Mouse (Mus musculus): ENCODE results near the gene 1700012B09Rik.

The 1700012B09Rik gene

DNA sequence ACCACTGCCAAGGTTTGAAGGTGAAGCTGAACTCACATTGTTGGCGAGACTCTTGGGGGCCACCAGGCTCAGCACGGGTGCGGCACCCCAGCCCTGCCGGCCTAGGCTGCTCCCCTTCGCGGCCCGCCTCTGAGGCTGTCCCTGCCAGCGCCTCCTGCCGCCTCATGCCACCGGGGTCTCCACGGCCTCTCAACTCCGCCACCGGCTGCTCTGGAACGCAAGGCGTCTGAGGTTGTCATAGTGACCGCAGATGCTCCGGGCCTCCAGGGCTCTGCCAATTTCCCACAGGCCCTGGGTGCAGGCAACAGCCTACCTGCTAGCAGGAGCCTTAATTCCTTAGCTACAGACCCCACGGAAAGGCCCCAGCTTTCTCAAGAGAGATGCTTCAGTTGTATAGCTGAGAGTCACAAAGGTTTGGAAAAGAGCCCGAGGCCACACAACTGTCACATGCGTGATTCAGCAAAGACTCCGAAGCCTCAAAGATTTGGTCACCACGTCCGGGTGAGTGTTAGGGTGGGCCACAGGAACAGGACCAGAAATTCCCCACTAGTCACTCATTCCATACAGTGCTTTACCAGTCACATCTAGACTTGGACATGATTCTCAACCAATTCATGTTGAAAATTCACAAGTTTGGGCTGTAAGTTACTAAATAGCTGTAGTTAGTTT lies at the start of gene 1700012B09Rik:
Gene 1700012B09Rik, minus strand, starts transcription at position 228 of the 669 bp plus-strand sequence.
- no peak for DNase-seq

DNA sequence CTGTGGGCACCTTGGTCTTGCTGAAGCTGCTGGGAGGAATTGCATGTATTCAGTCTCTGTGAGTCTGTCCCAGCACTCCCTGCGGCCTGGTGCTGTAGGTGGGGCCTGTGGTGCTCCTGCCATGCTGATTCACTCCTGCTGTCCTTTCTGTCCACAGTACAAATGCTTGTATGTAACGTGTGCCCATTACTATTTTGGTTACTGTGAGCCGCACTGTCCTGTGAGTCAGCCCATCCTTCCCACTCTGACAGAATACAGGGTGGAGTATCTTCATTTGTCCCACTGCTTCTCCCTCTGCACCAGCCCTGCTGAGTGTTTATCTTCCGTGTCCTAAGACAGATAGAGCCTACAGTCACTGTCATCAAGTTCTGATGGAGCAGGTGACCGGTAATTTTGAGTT lies 39.3 kb upstream of the 1700012B09Rik start:
- no peak for DNase-seq

DNA sequence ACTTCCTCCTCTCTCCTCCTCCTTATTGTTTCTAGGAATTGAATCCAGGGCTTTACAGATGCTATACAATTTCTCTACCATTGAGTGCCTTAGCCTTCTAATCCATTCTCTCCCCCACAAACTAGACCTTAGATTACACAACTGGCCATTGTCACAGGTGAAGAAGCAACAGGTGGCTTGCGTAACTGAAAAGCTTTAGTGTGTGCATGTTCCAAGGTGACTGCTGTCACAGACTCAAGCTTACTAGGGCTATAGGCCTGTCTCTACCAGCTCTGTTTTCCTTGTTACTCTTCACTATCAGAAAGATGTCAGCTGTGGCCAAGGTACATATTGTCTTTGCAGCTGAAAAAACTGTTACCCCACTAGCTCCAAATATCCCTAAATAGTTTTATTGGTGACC lies 36.0 kb upstream of the 1700012B09Rik start:
- DNase-seq, result no peak

DNA sequence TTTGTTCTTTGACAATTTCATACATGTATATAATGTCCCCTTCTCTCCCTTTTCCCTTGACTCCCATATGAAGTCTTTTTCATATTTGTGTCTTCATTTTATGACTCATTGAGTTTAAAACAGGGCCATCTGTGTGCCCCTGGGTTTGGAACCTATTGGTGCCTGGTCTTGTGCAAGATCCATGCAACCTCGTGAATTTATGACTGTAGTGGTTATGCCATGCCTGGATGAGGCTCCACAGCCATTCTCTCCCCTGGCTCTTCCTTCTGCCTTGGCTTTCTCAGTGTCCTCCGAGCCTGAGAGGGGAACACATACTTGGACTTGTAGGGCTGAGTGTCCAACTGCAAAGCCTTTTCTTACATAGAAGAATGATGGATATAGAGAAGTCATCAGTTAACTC lies 34.9 kb upstream of the 1700012B09Rik start:
- DNase-seq, result no peak

DNA sequence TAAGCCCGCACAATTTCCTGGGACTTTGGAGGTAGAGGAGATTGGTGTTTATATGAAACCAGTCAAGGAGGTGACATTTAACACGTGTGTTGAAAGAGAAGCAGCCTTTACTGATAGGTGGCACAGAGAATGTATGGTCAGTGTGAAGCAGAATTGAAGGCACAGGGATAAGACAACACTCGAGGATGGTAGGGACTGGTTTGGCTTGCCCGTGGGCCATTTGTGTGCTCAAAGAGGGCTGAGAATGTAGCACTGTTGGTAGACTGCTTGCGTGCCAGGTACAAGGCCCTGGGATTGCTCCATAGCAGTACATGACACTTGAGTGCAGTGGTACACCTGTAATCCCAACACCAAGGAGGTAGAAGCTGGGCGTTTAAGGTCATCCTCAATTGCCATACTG lies 16.5 kb upstream of the 1700012B09Rik start:
- no peak for DNase-seq

DNA sequence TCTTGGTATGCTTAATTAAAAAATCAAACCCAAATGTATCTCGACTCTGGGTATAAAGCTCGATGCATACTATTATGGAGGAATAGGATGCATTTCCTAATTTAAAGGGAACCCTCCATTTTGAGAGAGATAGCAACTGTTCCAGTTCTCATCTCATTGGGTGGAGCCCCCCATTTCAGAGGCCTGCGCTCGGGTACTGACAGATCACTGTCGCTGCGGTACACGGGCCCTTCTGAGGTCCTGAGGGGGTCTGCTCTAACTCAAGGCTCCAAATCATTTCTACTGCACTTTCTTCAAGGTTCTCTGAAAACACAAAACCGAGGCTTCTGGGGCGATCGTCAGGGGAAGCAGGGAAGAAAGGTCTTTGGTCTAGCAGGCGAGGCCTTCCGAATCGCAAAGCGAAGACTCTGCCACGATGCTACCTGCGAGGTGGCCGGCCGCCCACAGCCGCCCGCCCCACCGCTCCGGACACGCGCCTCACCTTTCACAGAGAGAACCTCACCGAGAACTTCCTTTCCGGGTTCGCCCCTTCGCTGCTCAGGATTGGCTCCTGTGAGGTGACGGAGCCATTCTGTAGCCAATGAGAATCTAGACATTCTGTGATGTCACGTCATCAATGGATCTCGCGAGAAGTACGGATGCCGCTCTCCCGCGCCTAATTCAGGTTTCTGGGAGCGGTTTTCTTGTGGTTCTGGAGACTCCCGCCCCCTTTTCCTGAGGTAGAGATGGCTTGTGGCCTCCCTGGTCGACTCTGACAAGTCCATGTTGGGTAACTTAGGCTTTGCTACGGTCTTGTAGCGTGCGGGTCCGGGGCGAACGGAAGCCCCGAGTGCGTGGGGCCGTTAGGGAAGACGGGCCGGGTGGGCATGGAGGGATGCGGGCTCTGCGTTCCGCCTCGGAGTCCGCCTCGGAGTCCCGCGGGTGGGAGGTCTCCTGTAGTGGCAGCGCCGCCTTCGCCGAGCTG lies 13.5 kb upstream of the 1700012B09Rik start, which contains the start of the genes Mre11a and Ankrd49:
Gene Mre11a, plus strand, starts transcription at position 616 of the 964 bp plus-strand sequence.
Gene Ankrd49, minus strand, starts transcription at position 818 of the 964 bp plus-strand sequence.
- DNase-seq, result peak; percentile 91 to 92

DNA sequence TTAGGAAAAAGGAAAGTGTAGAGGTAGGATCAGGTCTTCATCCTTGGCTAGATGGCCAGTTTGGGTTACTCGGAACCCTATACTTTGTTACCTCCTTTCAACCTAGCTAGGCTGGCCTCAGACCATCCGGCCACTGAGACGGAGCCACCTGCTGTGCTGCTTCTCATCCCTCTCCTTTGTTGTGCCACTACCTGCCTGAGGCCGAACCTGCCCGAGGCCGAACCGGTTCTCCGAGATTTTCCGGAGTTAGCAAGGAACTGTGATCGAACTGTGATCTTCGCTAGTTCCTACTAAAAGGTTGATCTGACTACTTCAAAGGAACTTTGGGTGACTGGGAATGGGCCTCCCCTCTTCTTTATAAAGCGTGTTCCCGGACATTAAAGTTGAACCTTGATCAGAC lies 7.5 kb upstream of the 1700012B09Rik start:
- no peak for DNase-seq

DNA sequence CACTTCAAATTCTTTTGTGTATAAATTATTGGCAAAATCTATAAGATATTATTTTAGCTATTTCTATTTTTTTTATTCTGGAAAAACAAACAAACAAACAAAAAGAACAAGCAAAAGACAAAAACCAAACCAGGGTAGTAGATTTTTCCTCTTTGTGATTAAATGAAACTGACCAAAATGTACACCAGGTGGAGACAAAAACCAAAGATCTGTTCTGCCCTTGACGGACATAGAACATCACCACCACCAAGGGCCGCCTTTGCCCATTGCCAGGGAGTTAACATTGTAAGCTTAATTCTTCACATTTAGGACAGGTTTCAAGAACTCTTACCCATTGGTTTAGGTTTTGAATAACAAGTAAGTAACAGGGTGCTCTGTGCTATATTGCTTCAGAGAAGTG lies 3.0 kb upstream of the 1700012B09Rik start:
- no peak for DNase-seq

DNA sequence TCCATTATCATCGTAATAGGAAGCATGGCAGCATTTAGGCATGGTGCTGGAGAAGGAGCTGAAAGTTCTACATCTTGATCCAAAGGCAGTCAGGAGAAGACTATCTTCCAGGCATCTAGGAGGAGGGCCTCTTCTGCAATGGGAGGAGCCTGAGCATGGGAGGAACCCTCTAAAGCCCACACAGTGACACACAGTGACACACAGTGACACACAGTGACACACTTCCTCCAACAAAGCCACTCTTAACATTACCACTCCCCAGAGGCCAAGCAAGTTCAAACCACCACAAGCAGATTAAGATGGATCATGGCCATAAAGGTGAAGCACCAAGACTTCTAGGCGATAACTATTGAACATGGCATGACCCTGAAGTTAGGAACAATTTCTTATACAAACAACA lies 1.2 kb upstream of the 1700012B09Rik start:
- DNase-seq, result no peak

DNA sequence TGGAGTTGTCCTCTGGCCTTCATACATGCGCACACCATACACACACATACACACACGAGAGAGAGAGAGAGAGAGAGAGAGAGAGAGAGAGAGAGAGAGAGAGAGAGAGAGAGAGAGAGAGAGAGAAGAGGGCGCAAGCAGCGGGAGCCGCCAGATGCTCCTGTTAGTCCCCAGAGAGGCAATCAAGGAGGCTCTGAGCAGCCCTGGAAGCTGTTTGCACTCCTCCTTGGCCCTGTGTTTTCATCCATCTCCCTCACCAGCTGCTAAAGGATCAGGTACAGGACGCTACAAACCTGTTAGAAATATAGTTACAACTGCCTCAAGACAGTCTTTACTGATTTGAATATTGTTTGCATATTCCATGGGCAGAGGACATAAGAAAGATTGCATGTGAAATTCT lies 1.0 kb downstream of the 1700012B09Rik start:
- no peak for DNase-seq

DNA sequence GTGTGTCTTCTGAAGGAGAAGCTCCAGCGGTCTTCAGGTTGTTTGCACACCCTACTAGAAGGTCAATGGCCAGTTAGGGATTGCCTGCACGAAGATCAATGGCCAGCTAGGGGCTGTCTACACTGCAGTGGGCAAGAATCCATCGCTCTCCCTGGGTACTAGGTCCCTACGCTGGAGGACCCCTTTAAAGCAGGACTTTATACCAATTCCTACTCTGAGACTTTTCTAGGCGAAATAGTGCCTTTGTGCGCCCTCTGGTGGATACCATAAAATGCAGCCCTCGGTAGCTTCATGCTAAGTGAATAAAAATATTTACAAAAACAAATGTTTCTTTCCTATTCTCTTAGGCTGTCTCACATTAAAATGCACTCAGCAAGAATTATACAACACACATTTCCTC lies 6.1 kb downstream of the 1700012B09Rik start:
- peak; percentile 56 to 59 for DNase-seq

DNA sequence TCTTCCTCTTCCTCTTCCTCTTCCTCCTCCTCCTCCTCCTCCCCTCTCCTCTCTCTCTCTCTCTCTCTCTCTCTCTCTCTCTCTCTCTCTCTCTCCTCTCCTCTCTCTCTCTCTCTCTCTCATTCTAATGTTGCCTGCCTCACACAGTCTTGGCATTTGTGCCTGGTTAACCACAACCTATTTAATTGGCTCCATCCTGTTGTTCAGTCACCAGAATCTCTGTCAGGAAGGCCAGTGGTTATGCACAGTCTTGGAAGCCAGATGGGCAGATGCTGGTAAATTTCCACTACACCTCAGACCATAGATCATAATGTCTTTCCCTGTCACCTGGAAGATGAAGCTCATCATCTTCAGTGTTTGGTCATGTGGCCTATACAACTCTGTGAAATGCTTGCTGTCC lies 11.6 kb downstream of the 1700012B09Rik start:
- no peak for DNase-seq

DNA sequence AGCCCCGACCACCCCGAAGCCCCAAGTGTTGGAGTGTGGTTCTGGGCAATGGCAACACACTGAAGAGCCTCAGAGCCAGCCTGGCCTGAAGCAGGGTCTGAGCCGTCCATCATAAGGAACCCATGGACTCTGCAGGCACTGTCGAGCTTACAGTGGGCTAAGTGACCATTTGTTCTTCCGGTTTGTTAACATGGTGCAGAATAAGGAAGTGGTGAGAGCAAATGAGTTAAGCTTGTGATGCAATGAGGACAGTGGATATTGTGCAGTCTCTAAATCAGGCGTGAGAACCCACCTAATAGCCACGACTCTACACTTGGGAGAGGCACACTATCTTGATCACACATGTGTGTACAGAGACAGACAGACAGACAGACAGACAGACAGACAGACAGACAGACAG lies 12.2 kb downstream of the 1700012B09Rik start:
- DNase-seq, result no peak

DNA sequence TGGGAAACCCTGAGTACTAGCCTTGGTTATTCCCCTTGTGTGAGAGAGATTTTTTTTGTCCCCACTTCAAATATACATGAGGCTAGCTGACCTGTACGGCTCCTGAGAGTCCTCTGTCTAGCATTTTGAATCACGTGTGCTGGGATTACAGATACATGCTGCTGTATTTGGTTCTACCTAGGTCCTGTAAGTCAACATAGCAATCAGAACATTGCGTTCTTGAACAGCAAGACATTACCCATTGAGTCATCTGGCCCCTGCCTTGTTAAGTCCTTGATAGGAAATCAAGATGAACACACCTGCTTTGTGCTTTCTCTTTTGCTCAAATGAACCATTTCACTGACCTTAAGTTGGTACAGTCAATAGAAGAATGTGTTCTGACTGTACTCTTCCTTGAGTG lies 16.4 kb downstream of the 1700012B09Rik start:
- DNase-seq, result no peak

DNA sequence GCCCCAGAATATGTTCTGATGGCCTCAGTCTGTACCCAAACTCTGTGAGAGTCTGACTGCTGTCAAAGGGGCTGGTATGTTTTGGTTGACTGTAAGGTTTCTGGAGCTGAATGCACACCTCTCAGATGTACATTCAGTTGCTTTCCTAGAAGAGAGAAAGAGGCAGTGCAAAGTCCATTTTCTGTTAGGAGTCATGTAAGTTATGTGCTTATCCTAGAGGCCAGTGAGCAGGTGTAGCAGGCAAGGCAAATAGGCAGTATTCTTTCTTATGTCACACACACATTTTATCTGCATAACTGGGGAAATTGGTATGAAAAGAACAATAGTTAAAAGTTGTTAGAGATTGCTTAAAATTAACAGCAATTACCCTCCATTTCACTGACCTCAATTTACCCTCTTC lies 16.9 kb downstream of the 1700012B09Rik start:
- DNase-seq, result no peak

DNA sequence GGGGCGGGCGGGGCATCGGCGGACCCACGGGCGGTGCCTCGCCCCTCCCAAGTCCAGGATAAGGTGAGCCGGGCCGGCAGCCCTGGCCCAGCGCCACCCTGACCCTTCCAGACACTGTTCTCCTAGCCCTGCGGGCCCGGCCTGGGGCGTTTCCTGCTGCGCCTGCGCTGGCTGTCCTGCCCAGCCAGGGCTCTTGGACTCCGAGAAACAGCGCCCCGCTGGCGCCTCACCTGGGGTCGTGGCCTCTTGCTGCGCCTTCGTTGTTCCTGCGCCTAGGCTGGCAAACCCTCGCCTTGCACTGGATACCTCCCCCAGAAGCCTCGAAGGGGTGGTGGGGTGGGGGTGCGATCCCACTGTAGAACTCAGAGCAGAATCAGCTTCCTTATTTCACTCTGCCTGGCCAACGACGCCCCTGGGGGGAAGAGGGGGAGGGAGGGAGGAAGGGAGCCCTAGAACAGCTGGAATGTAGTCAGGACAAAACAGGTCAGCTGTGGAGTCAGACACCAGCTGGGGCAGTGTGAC lies 18.8 kb downstream of the 1700012B09Rik start, which contains the start of gene Fut4:
Gene Fut4, minus strand, starts transcription at position 393 of the 522 bp plus-strand sequence.
- peak; percentile 26 to 30 for DNase-seq

DNA sequence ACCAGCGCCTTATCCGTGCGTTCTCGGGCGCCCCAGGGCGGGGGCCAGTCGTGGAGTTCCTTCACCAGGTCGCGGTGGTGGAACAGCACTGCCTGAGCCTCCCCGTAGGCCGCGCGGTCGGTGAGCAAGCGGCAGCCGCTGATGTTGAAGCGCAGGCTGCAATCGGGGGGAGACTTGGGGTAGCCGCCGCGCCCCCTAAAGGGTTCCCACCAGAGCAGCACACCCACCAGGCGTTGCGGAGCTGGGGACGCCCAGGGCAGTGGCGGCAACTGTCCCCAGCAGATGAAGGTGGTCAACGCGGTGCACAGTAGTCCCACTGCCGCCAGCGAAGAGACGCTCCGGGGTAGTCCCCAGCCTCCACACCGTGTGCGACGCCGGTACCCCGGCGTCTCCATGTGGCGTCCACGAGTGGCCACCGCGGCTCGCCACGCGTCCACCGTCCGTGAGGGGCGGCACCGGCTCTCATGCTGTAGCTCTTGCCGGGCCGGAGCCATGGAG lies 19.3 kb downstream of the 1700012B09Rik start:
- peak; percentile 18 to 19 for DNase-seq

DNA sequence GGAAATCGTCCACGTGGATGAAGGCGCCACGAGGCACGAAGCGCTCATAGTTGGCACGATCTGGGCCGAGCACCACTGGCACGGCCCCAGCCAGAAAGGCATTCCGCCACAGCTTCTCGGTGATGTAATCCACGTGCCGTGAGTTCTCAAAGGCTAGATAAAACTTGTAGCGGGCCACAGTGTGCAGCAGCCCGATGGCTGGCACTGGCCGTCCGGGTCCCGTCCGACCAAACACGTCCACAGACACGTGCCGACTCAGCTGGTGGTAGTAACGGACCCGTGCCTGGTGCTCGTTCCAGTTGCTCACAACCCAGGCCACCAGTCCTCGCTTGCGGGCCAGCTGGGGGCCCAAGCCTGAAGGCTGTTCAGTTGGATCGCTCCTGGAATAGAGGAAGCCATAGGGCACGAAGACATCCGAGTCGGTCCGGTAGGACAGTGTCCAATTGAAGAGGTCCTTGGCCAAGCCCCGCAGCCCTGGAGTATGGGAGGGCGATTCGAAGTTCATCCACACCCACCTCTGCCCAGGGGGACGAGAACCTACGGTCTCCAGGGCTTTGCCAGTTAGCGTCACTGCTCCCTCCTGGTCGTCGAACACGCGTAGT lies 19.8 kb downstream of the 1700012B09Rik start:
- no peak for DNase-seq

DNA sequence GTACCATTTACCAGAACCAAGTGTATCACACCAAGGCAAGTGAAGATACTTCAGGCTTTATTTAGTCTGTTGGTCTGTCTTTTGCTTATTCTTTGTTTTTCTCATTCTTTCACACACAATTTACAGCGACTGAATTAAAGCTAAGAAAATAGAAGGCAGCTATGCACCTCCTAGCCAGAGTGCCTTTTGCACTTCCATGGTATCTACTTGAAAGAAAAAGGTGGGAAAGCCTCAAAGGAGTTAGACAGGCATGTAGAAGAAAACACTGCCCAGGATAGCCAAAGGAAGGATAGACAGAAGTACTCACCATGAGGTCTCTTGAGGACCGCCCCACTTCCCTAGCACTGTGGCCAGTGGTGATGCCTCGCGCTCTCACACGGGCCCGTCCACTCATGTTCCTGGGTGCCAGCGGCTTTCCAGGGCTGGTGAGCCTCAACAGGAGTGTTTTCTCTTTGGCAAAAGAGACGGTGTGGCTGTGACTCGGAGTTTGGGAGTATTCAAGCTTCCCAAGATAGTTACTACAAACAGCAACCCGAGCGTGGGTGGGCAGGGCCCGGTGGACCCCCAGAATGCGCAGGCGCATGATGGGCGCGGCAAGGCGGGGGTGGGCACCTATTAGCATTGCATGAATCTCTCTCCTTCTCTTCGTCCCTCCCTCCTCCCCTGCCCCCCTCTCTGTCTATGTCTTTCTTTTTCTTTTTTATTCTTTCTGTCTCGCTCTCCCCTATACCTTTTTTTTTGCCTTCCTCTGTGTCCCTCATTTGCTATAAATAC lies 30.5 kb downstream of the 1700012B09Rik start, which contains the start of gene Piwil4:
Gene Piwil4, minus strand, starts transcription at position 583 of the 774 bp plus-strand sequence.
- no peak for DNase-seq

DNA sequence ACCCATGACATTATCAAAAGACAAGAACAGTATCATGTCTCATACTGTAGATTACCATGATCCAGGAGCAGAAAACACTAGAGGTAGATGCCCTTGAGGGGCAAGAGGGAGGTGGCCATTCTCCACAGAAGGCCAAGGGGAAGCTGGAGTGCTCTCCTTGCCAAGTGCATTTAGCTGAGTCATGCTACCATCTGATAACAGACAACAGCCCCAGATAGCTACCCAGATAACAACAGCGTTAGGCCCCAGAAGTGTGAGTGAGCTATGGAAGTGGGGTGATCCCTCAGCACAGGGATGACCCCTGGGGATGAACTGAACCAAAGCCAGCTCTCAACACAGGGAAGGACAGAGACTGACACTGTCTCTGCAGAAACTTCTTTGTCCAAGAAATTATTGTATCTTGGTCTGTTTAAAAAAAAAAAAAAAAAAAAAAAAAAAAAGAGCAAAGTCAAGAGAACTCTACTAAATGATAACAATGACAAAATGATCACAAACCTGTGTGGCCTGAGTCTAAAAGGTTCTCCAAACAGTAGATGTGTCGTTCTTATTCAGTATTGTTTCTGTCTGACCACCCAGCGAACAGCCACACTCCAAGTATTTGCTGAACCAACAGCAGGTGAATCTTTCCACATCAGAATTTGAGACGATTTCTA lies 31.2 kb downstream of the 1700012B09Rik start:
- DNase-seq, result no peak

DNA sequence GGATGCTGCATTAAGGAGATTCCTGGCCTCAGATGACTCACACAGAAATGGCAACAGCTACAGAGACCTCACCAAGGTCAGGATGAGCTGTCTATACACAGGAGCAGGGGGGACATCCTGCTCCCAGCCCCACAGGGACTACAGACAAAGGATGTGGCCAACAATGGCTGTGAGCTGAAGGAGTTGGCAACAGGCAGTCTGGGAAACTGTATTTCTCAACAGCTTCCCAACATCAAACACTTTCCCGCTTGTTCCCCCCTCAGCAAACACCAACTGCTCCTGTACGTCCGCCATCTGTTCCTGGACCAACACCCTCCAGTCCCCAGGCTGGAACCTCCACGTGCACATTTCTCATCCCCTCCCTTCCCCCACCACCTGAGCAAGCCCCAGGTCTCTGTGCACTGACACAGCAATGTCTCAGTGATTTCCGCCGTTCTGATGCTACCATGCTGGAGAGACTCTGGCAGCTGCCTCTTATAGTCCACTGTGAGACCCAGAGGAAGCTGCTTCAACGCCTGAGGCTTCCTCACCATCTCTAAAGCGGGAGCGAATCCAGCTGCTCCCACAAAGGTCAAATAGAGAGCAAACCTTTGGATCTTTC lies 39.8 kb downstream of the 1700012B09Rik start:
- DNase-seq, result no peak

Data from B cell, adult 2 months (primary cell).